Mouse (Mus musculus) layer of hippocampus, postnatal 25 days (tissue): ENCODE results near the gene C9orf72. TPM values are rescaled to one million over a fixed set of nuclear protein-coding genes. Genes with fewer than 3 reads are reported as not detected.

Experiments used
- DNase-seq, 2 experiments: peaks; one replicate each; pipeline ENCODE4 v3.0.0; 2022; ENCODE audit warnings: mixed read lengths in 2 of 2, low spot score in 1 of 2; ENCODE audit errors: extremely low spot score in 1 of 2
- total RNA-seq, 2 experiments: library from RNA; stranded (reverse); gene quantifications; 2 replicates each; pipeline ENCODE4 v1.2.3; 2021

C9orf72 gene
- total RNA-seq, 2 experiments from 2014 or later: 26.0 to 30.1 TPM

GRCm38 (mm10) chr4:35177926-35178645, 47.9 kb downstream of the C9orf72 start:
- no peak for DNase-seq

GRCm38 (mm10) chr4:35175566-35175965, 50.4 kb downstream of the C9orf72 start:
- DNase-seq: no peak

- no peak for DNase-seq
Measured at GRCm38 (mm10) chr4:35173551-35173950, 52.4 kb downstream of the C9orf72 start.

- no peak for DNase-seq
Measured at GRCm38 (mm10) chr4:35172471-35172870, 53.5 kb downstream of the C9orf72 start.

- DNase-seq: no peak
Measured at GRCm38 (mm10) chr4:35169571-35170125, 56.3 kb downstream of the C9orf72 start.

GRCm38 (mm10) chr4:35167855-35168254, 58.1 kb downstream of the C9orf72 start:
- no peak for DNase-seq

GRCm38 (mm10) chr4:35165947-35166346, 60.0 kb downstream of the C9orf72 start:
- DNase-seq: no peak

- no peak for DNase-seq
Measured at GRCm38 (mm10) chr4:35165275-35165674, 60.7 kb downstream of the C9orf72 start.

- DNase-seq: no peak
Measured at GRCm38 (mm10) chr4:35157815-35158214, 68.2 kb downstream of the C9orf72 start.

- peak; percentile 73 to 88 for DNase-seq
Measured at GRCm38 (mm10) chr4:35156751-35157611, 69.0 kb downstream of the C9orf72 start, which contains the start of gene Mob3b. Mob3b (minus strand) TSS chr4:35157484.

GRCm38 (mm10) chr4:35156149-35156611, 69.8 kb downstream of the C9orf72 start:
- DNase-seq: peak in 1 of 2 experiments; percentile 10

- peak in 1 of 2 experiments; percentile 25 for DNase-seq
Measured at GRCm38 (mm10) chr4:35155132-35155922, 70.6 kb downstream of the C9orf72 start.

- no peak for DNase-seq
Measured at GRCm38 (mm10) chr4:35154051-35154450, 71.9 kb downstream of the C9orf72 start.

- no peak for DNase-seq
Measured at GRCm38 (mm10) chr4:35151756-35152155, 74.2 kb downstream of the C9orf72 start, which contains the start of gene Ifnk. Ifnk (plus strand) TSS chr4:35152056.

- no peak for DNase-seq
Measured at GRCm38 (mm10) chr4:35150706-35151105, 75.3 kb downstream of the C9orf72 start.

- DNase-seq: no peak
Measured at GRCm38 (mm10) chr4:35148326-35148725, 77.6 kb downstream of the C9orf72 start.

GRCm38 (mm10) chr4:35146597-35146996, 79.4 kb downstream of the C9orf72 start:
- DNase-seq: no peak

- DNase-seq: no peak
Measured at GRCm38 (mm10) chr4:35145726-35146125, 80.2 kb downstream of the C9orf72 start.

GRCm38 (mm10) chr4:35143472-35144102, 82.4 kb downstream of the C9orf72 start:
- DNase-seq: no peak
